Mouse (Mus musculus) gastrocnemius, postnatal 10 days (tissue): ENCODE measurements around the gene Atn1. TPM values are rescaled to one million over a fixed set of nuclear protein-coding genes. Genes with fewer than 3 reads are reported as not detected.
A peak's percentile ranks its signal among the peaks of the same experiment; 100 is the strongest.

ENCODE experiments used
- DNase-seq: peaks from one replicate; pipeline ENCODE4 v3.0.0; 2021; ENCODE audit warnings: mixed read lengths
- total RNA-seq, 2 experiments: library from RNA; stranded (reverse); gene quantifications; 2 replicates each; pipeline ENCODE4 v1.2.3; 2021

Atn1 gene
- total RNA-seq, 2 experiments from 2014 or later: 37.6 to 46.7 TPM

GRCm38 (mm10) chr6:124768704-124769044 lies 12.3 kb upstream of the Atn1 start:
- DNase-seq: no peak

DNA sequence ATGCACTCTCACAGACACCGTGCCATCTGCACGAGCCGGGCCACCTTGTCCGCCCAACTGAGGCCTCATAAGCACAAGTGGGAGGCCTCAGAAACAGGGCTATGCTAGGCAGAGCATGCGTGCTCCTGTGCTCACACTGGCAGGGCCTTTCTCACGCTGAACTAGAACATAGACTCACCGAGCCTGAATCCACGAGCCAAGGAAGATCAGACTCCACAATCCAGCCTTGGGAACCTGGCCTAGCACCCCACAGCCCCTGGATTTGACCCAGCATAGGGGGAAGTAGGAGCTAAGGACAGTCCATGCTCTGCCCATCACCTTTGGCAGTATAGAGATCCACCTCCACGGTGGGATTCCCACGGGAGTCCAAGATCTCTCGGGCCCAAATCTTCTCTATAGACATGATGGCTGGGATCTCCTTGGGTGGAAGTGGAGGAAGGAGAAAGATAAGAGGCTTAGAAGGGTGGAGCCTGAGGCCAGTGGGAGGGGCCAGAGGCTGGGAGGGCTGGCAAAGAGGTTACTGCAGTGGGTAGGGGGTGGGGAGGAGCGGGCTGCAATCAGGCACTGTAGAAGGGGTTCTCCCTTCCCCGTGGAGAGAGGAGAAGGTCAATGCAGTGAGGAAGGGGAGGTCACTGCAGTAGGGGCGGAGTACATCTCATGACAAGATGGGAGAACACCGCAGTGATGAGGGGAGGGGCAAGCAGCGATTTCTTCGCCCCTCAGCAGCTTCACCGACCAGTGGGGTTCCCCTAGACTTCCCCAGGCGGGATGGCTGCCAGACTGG lies 11.8 kb upstream of the Atn1 start:
- DNase-seq: peak; percentile 14

- DNase-seq: no peak
Observed at GRCm38 (mm10) chr6:124767536-124767919, 11.2 kb upstream of the Atn1 start.

DNA sequence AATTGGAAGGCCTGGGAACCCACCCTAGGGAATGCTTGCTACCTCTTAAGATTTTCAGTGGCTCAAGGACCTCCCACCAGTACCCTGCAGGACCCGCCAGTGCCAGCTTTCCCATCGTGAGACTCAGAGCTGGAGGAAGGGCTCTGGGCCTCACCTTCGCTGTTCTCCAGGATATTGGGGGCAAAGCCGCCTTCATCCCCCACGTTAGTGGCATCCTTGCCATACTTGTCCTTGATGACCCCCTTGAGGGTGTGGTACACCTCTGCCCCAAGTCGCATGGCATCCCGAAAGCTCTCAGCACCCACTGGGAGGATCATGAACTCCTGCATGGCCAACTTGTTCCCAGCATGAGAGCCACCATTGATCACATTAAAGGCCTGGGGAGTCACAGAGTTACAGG lies 9.6 kb upstream of the Atn1 start:
- DNase-seq: no peak

DNA sequence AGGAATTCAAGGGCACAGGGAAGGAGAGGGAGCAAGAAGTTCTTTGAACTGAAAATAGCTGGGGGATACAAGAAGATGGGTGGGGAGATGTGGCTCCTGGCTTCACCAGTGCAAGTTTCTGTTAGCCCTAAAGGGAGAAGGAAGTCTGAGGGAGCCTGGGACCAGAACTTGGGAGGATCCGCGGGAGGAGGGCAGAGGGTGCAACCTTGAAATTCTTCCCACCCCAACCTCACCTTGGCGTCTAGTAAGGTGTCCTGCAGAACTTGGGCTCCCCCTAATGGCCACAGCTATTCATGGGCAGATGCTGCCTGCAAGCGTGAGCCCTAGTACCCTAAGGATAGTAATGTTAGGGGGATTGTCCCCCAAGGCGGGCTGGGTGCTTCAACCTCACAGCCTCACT lies 2.9 kb upstream of the Atn1 start:
- DNase-seq: peak; percentile 80

- no peak for DNase-seq
Observed at GRCm38 (mm10) chr6:124758849-124759232, 2.5 kb upstream of the Atn1 start.

DNA sequence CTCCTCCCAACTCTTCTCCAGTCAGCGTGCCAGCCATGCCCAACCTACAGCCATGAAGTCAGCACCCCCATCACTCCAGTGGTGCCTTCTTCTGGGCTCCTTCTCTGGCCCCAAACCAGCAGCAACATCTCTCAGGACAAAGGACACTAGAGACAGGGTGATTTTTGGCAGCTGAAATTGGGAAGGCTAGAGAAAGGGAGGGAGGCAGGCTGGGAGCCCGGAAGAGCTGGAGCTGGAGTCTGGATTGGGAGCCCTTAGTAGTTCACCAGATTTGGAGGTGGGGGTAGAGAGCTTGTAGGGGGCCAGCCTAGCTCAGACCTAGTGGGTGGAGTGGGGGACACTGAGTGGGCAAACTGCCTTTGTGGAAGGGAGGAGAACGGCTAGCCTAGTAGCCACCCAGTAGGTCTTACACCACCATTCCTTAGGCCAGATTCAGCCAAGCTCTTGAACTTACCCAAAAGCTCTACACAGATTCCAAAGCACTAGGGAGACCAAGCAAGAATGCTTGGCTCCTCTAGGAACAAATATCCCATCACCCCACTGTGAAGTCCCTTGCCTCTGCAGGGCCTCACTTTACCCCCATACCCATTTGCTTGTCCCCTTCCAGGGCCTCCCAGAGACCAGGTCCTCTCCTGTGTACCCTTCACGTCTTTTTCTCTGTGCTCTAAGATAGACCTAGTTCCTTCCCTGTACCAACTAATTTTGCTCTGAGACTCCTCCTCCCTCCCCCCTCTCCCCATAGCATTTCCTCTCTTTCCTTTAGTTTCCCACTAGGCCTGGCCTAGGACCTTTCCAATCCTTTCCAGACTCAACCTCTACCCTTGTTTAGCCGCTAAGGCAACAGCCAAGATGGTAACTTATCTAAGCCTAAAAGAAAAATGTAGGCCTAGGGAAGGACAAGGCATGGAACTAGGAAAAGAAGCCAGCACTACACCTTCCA lies 1.9 kb upstream of the Atn1 start:
- peak; percentile 29 for DNase-seq

DNA sequence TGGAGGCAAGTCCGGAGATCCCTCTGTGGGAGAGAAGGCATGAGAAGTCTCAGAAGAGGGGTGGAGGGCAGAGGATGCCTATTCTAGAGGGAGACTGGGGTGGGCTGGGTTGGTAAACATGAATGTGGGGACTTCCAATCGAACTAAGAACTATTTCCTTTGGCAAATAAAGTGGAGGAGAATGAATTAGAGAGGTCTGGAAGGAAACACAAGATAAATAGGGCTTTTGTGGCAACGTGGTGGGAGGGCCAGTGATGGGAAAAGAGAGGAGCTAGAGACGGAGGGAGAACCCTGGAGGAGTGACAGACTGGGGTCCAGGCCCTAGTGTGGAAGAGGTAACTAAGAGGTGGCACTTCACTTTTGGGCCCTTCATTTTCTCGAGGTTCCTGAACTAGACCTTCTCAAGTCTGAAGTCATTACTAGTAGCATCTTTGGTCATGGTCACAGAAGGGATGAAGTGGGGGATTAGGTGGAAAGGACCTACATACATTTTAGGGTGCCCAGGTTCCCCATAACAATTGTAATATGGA lies 1.1 kb upstream of the Atn1 start:
- no peak for DNase-seq

DNA sequence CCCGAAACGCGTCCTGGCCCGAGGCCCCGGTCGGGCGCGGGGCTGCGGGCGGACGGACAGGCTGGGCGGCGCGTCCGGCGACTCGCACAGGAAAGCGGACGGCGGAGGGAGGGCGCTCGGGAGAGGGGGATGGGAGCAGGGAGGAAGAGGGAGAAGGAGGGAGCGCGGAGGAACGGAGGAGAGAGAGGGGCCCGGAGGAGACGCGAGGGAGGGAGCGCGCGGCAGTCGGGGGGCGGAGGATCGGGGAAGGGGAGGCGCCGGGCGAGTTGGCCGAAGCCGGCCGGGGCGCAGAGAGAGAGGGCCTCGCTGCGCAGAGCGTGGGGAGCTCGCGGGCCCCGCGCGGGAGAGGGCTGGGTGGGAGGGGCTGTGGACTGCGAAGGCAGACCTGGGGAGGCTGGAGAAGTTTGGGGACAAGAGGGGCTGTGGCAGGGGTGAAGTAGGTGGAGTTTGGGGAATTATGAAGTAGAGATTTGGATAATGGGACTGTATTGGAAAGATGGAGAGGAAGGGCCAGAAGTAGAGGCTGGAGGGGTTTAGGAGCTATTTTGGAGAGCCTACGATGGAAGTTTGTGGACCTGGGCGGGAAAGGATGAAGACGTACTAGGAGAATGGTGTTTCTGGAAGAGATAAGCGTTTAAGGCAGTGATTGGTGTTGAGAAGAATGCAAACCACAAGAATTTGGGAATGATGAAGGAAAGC lies 477 bp upstream of the Atn1 start:
- DNase-seq: peak; percentile 82

- no peak for DNase-seq
Observed at GRCm38 (mm10) chr6:124755306-124755705, 1.0 kb downstream of the Atn1 start.

DNA sequence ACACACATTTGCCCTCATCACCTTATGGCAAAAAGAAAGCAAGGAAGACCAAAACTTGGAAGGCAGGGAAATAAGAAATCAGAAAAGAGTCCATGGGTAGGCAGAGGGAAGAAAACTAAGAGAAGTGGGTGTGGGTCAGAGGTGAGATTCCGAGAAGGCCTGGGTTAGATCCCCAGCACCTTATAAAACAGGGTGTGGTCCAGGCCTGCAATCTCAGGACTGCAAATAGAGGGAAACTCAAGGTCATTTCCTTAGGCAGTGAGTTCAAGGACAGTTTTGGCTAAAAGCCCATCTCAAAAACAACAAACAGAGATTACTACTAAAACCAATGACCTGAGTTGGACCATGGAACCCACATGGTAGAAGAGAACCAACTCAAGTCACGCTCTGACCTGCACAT lies 2.5 kb downstream of the Atn1 start:
- DNase-seq: no peak

GRCm38 (mm10) chr6:124750405-124750804 lies 5.9 kb downstream of the Atn1 start:
- DNase-seq: no peak

- no peak for DNase-seq
Observed at GRCm38 (mm10) chr6:124746654-124747632, 9.4 kb downstream of the Atn1 start.

GRCm38 (mm10) chr6:124746296-124746605 lies 10.1 kb downstream of the Atn1 start:
- no peak for DNase-seq

DNA sequence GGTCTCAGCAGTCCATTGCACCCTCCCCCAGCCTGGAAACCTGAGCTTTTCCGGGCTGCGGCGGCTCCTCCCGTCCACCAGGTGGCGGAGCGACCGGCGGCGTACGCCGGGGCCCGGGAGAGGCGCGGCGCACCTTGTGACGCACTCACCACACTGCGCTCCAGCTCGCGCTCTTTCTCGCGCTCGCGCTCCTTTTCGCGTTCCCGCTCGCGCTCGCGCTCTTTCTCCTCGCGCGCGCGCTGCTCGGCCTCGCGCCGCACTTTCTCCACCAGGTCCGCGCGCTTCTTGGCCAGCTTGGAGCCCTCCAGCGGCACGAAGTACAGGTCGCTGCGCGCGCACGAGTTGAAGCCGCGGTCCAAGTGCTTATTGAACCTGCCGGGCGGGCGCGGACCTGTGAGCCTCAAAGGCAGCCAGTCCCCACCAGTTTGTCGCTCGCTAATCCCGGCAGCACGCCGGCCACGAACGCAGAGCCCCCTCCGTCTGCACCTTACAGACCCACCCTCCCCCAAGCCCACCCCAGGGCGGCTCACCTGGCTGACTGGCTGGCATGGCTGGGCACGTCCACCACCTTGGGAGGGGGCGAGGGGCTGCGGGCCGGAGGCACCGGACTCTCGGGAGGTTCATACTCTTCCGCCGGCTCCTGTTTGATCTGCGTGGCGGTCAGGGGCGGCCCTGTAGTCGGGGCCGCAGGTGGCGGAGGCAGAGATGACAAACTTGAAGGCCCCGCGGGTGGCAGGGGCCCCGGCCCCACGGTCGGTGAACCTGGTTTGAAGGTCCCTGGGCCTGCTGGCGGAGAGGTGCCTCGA lies 10.6 kb downstream of the Atn1 start:
- peak; percentile 94 for DNase-seq

DNA sequence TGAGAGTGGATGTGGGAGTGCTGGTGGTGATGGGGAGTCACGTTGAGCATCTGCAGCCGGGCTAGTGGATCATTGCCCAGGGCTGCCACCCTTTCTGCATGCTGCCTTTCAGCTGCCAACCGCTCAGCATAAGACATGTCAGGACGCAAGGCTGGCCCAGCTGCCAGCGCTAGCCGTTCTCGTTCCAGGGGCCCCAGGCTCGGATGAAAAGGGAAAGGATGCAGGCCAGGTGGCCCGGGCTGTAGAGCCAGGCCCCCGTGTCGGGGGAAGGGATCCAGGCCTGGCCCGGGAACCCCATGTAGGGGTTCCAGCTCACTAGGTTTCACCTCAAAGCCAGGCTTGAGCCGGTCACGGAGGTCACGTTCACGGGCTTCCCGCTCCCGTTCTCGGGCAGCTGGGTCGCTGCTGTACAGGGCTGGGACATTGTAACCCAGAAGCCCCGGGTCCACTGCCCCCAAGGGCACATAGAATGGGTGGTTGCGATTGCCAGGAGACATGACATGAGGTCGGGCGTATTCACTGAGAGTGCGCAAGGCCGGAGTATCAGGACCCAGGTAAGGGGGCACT lies 11.5 kb downstream of the Atn1 start:
- DNase-seq: no peak

DNA sequence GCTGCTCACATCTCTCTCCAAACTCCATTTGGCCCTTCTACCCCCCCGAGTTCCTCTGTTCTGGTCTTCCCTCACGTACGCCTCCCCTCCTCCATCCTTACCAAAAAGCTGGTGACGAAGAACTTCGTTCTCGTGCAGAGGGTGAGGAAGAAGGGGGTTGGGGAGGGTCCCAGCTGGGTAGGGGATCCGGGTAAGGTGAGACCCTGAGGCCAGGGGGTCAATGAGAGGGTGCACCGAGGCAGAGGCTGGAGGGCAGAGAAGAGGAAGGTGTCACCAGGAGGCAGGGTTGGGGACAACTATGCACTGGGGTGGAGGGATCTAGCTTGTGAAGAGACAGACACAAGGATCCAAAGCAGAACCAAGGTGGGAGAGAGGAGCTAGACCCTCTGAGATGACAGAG lies 12.7 kb downstream of the Atn1 start:
- DNase-seq: no peak

- no peak for DNase-seq
Observed at GRCm38 (mm10) chr6:124742839-124743514, 13.3 kb downstream of the Atn1 start.

DNA sequence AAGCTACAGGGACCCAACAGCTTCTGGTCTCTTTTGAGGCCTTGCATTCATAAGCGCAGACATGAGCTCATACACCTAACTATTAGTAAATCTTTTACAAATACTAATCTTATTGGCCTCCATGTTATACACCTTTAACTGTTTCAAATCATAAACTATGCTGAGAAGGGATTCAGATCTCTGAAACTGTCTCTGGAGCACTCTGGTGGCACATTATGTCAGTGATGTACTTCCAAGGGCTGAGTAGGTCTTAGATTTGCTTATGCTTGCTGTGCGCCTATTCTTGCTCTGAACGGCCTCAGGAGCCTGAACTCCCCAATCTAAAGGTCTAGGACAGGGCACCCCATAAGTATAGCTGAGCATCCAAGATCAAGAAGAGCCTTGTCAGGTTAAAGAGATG lies 14.5 kb downstream of the Atn1 start:
- DNase-seq: no peak
